Mouse (Mus musculus): ENCODE results near the gene Trim38. TPM values are rescaled to one million over a fixed set of nuclear protein-coding genes. Genes with fewer than 3 reads are reported as not detected.

Trim38 gene
- not detected in 2 replicates for polyA plus RNA-seq (2015; fragmentation: Nextera tagmentation; extraction: Ambion mirVana)

DNA sequence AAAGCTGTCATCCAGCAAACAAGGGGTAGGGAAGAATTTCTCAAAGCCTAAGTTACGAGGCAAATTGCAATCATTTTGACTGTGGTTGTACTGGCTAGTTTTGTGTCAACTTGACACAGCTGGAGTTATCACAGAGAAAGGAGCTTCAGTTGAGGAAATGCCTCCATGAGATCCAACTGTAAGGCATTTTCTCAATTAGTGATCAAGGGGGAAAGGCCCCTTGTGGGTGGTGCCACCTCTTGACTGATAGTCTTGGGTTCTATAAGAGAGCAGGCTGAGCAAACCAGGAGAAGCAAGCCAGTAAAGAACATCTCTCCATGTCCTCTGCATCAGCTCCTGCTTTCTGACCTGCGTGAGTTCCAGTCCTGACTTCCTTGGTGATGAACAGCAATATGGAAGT is at the start of gene Trim38:
Gene Trim38 (plus strand): TSS at position 301 of the 400 bp plus-strand sequence.

DNA sequence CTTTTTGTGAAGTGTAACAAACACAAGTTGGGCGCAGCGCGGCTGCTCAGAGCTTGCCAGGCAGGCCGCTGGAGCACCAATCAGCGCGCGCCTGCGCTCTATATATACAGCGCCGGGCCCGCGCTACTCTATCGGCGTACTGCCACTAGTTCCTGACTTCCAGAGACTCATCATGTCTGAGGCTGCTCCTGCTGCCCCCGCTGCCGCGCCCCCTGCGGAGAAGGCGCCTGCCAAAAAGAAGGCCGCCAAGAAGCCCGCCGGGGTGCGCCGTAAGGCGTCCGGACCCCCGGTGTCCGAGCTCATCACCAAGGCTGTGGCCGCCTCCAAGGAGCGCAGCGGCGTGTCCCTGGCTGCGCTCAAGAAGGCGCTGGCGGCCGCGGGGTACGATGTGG is 31.0 kb upstream of the Trim38 start, which contains the start of gene Hist1h1c:
Gene Hist1h1c (plus strand): TSS at position 132 of the 392 bp plus-strand sequence.

DNA sequence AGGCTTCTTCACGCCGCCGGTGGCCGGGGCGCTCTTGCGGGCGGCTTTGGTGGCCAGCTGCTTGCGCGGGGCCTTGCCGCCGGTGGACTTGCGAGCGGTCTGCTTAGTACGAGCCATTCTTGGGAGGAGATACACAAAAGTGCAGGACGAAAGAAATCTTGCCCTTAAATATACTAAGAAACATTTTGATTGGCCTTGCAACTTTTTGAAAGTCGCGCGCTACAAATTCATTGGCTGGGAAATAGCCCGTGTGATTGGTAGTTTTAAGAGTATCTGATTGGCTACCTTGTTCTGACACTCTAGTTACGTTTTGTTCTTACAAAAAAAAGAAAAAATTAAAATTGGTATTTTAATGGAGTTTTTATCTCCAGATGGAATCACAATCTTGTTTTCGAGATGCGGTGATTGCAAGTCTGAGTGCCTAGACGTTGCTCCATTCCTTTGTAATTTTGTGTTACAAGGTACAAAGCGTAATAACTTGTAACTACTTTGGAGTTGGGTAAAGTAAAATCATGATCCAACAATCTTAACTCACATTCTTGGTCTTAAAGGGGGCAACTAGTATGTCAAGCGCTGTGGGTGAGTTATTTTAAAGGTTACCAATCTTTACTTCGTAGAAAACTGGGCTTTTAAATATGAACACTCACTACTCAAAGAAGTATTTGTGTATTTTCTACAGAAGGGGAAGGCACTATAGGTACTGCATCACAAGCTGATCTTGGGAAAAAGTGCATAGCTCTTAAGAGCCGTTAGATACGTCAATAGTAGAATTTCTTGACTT is 24.1 kb upstream of the Trim38 start, which contains the start of gene Hist1h3c:
Gene Hist1h3c (minus strand): TSS at position 222 of the 781 bp plus-strand sequence.

DNA sequence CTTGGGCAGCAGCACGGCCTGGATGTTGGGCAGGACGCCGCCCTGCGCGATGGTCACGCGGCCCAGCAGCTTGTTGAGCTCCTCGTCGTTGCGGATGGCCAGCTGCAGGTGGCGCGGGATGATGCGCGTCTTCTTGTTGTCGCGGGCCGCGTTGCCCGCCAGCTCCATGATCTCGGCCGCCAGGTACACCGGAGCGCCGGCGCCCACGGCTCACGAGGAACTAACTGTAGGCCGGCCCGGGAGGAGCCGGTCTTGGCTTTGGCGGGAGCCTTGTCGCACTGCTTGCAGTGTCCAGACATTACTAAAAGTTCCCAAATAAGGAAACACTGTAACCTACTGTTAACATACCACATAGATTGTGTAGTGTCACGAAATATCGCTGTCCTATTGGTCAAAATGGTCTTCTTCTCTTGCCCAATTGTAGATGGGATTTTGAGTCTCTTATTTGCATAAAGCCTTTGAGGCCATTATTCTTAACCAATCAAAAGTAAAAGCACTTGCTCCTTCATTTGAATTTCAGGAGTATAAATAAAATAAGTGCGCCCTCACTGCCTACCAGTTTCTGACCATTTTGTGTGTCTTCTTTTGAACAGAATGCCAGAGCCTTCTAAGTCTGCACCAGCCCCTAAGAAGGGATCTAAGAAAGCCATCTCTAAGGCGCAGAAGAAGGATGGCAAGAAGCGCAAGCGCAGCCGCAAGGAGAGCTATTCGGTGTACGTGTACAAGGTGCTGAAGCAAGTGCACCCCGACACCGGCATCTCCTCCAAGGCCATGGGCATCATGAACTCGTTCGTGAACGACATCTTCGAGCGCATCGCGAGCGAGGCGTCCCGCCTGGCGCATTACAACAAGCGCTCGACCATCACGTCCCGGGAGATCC is 23.3 kb upstream of the Trim38 start, which contains the start of gene Hist1h2bb:
Gene Hist1h2bb (plus strand): TSS at position 534 of the 880 bp plus-strand sequence.

DNA sequence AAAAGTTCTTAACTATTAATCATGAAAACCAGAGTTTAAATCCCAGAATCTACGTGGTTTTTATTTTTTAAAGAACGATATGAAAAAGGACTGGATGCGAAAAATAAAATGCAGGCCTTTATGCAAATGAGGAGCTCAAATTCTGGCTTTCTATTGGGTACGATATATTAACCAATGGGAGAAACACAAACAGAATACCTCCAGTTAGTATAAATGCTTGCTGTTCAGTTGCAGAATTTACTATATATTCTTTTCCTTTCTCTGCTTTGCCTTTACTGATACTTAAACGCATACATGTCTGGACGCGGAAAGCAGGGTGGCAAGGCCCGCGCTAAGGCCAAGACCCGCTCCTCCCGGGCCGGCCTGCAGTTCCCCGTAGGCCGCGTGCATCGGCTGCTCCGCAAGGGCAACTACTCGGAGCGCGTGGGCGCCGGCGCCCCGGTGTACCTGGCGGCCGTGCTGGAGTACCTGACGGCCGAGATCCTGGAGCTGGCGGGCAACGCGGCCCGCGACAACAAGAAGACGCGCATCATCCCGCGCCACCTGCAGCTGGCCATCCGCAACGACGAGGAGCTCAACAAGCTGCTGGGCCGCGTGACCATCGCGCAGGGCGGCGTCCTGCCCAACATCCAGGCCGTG is 18.8 kb upstream of the Trim38 start, which contains the start of gene Hist1h2ab:
Gene Hist1h2ab (plus strand): TSS at position 288 of the 639 bp plus-strand sequence.

DNA sequence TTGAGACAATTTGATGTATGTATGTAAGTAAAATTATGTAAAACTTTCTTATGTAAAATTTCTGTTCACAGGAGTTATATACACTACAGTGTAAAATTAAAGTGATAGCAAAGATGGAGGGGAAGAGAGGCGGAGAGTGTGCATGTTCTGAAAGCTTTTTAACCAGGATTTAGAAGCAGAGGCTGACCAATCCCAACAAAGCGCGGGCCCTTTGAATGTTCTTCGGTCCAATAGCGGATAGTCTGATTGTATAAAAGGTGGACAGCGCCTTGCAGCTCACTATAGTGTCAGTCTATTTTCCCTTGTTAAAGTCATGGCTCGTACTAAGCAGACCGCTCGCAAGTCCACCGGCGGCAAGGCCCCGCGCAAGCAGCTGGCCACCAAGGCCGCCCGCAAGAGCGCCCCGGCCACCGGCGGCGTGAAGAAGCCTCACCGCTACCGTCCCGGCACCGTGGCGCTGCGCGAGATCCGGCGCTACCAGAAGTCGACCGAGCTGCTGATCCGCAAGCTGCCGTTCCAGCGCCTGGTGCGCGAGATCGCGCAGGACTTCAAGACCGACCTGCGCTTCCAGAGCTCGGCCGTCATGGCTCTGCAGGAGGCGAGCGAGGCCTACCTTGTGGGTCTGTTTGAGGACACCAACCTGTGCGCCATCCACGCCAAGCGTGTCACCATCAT is 17.5 kb upstream of the Trim38 start, which contains the start of gene Hist1h3b:
Gene Hist1h3b (plus strand): TSS at position 201 of the 675 bp plus-strand sequence.

DNA sequence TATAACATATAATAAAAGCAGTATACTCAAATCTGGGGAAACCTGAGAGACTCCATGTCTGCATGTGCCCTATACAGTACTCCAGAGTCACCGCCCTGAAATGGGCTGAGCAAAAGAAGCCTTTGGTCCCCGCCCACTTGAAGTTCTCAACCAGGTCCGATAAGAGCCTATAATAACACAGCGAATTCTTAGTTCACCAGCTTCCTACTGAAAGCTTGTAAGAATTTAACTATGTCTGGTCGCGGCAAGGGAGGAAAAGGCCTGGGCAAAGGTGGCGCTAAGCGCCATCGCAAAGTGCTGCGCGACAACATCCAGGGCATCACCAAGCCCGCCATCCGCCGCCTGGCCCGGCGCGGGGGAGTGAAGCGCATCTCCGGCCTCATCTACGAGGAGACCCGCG is 12.9 kb upstream of the Trim38 start, which contains the start of gene Hist1h4b:
Gene Hist1h4b (plus strand): TSS at position 224 of the 400 bp plus-strand sequence.

DNA sequence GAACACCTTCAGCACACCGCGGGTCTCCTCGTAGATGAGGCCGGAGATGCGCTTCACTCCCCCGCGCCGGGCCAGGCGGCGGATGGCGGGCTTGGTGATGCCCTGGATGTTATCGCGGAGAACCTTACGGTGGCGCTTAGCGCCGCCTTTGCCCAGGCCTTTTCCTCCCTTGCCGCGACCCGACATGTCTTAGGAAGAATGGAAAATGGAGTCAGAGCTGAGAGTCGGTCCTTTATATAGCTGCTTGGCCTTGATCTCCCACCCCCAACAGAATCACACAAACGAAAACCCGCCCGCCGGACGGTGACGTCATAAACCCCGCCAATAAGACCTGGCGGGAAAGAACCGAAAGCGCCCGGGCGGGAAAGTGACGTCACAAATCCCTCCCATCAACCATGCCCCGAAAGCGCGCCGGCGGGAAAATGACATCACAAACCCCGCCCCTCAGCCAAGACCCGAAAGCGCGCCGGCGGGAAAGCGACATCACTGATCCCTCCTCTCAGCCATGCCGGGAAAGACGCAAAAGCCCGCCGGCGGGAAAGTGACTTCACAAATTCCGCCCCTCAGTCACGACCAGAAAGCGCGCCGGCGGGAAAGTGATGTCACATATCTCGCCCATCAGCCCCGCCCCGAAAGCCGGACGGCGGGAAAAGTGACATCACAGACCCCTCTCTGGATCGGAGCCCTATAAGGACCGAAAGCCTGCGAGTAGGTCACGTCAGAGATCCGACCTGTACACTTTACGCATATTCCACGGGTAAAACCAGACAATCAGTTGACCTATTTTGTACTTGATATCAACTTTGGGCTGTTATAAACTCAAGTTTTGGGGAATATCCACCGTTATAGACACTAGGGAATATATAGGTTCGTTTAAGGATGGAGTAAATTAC is 8.5 kb upstream of the Trim38 start, which contains the start of gene Hist1h4a:
Gene Hist1h4a (minus strand): TSS at position 259 of the 893 bp plus-strand sequence.

DNA sequence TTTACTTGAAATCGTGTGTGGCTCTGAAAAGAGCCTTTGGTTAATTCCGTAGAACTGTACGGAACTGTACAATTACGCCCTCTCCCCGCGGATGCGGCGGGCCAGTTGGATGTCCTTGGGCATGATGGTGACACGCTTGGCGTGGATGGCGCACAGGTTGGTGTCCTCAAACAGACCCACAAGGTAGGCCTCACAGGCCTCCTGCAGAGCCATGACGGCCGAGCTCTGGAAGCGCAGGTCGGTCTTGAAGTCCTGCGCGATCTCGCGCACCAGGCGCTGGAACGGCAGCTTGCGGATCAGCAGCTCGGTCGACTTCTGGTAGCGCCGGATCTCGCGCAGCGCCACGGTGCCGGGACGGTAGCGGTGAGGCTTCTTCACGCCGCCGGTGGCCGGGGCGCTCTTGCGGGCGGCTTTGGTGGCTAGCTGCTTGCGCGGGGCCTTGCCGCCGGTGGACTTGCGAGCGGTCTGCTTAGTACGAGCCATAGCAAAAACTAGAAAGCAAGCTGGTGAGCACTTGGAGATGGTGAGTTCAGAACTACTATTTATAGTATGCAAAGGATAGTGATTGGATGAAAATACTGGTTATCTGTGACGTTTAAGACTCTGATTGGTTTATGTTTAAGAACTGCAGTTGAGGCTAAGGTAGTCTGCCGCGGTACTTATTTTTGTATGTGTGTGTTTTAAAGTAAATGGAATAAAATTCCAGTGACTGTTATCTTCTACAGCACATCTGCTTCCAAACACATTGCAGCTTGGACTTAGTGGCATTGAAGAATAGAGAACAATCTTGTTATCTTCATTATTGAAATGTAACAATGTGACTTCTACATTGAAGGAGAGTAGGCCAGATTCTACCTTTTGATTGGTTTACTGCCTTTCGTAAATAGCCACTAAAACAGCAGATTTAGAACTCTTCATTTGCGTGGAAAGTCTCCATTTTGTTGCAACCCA is 7.6 kb upstream of the Trim38 start, which contains the start of gene Hist1h3a:
Gene Hist1h3a (minus strand): TSS at position 516 of the 951 bp plus-strand sequence.

DNA sequence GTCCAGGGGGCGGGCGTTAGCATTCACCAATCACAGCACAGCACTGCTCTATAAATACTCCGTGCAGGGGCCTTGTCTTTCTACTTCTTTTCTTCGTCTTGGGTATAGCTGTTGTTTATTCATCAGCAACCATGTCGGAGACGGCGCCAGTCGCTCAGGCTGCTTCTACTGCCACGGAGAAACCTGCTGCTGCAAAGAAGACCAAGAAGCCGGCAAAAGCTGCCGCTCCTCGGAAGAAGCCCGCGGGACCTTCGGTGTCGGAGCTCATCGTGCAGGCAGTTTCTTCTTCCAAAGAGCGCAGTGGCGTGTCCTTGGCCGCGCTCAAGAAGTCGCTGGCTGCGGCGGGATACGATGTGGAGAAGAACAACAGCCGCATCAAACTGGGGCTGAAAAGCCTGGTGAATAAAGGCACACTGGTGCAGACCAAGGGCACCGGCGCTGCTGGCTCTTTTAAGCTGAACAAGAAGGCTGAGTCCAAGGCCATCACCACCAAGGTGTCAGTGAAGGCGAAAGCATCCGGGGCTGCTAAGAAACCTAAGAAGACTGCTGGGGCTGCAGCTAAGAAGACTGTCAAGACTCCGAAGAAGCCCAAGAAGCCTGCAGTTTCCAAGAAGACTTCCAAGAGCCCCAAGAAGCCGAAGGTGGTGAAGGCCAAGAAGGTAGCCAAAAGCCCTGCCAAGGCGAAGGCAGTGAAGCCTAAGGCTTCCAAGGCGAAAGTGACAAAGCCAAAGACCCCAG is 6.0 kb upstream of the Trim38 start, which contains the start of gene Hist1h1a:
Gene Hist1h1a (plus strand): TSS at position 81 of the 738 bp plus-strand sequence.

DNA sequence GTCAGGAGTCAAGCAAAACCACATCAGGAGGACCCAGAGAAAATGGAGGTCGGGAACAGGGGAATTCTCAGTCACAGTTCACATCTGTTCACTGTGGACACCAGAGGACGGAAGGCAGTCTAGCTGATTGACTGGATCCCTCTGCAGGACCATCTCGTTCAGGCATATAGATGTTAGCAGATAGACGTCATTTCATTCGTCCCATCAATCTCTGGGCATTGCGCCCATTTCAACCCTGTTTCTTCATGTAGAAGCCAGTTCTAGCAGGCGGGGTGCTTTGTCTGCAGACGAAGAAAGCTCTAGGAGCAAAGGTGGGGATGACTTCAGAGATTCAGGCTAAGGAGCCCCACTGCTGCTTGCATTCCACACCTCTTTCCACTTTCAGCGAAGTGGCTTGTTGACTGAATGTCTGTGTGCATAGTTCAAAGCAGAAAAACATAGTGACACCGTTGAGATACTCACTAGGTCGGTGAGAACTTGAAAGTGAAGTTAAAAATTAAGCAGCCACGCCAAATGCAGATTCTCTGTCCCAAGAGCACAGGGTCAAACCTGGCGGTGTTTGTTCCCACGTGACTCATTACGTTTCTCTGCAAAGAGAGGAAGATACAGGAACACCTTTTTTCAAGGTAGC is 36.8 kb downstream of the Trim38 start, which contains the start of gene Slc17a2:
Gene Slc17a2 (plus strand): TSS at position 572 of the 631 bp plus-strand sequence.

DNA sequence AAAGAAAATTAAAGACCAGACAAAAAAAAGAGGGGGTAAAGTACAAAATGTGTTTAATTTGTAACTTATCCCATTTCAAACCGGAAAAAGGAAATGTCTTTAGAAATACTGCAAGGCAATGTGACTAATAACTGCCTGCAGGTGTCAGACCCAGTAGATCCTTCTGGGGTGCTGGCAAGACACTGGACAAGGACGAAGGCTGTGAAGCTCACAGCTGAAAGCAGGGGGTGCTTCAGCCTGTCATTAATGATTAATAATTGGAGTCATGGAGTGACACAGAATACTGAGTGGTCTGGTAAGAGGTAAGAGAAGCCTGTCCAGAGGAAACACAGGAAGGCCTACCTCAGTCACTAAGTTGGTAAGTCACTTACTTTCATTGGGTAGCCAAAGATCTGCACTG is 69.6 kb downstream of the Trim38 start, which contains the start of gene Slc17a3:
Gene Slc17a3 (plus strand): TSS at position 127 of the 400 bp plus-strand sequence.

Small RNA genes within 50 kb of the gene (microRNA-seq; reads per million reads assigned to microRNA genes)
- not detected for gene Gm44314
- gene Gm44484, result not detected

Other genes with a start within 250 kb of the Trim38 start
- gene Hist1h4h, start 238.9 kb upstream of the Trim38 start, polyA plus RNA-seq (2015; fragmentation: Nextera tagmentation; extraction: Ambion mirVana), result 0.92 and 4.6 TPM in 2 replicates
- gene Hist1h2af, start 236.0 kb upstream of the Trim38 start, polyA plus RNA-seq (2015; fragmentation: Nextera tagmentation; extraction: Ambion mirVana), result 1.7 TPM in 1 of 2 replicates, not detected in the other
- 1.3 TPM in 1 of 2 replicates, not detected in the other for gene Hist1h3g, start 234.5 kb upstream of the Trim38 start, polyA plus RNA-seq (2015; fragmentation: Nextera tagmentation; extraction: Ambion mirVana)
- 0.09 and 0.36 TPM in 2 replicates for gene Hist1h2bh, start 226.5 kb upstream of the Trim38 start, polyA plus RNA-seq (2015; fragmentation: Nextera tagmentation; extraction: Ambion mirVana)
- 0.21 TPM in 1 of 2 replicates, not detected in the other for gene Hist1h3f, start 225.9 kb upstream of the Trim38 start, polyA plus RNA-seq (2015; fragmentation: Nextera tagmentation; extraction: Ambion mirVana)
- not detected in 2 replicates for gene Hist1h4f, start 218.3 kb upstream of the Trim38 start, polyA plus RNA-seq (2015; fragmentation: Nextera tagmentation; extraction: Ambion mirVana)
- gene Hist1h1d, start 216.7 kb upstream of the Trim38 start, polyA plus RNA-seq (2015; fragmentation: Nextera tagmentation; extraction: Ambion mirVana), result 0.09 and 0.13 TPM in 2 replicates
- gene Hist1h3e, start 207.5 kb upstream of the Trim38 start, polyA plus RNA-seq (2015; fragmentation: Nextera tagmentation; extraction: Ambion mirVana), result 1.5 and 2.0 TPM in 2 replicates
- gene Hist1h2ae, start 198.7 kb upstream of the Trim38 start, polyA plus RNA-seq (2015; fragmentation: Nextera tagmentation; extraction: Ambion mirVana), result 7.7 and 9.3 TPM in 2 replicates
- 1.5 and 3.0 TPM in 2 replicates for gene Hist1h2bg, start 198.5 kb upstream of the Trim38 start, polyA plus RNA-seq (2015; fragmentation: Nextera tagmentation; extraction: Ambion mirVana)
- 0.65 TPM in 1 of 2 replicates, not detected in the other for gene Hist1h2bf, start 195.7 kb upstream of the Trim38 start, polyA plus RNA-seq (2015; fragmentation: Nextera tagmentation; extraction: Ambion mirVana)
- gene Hist1h2ad, start 195.5 kb upstream of the Trim38 start, polyA plus RNA-seq (2015; fragmentation: Nextera tagmentation; extraction: Ambion mirVana), result not detected in 2 replicates
- 0.58 and 0.66 TPM in 2 replicates for gene Hist1h3d, start 194.2 kb upstream of the Trim38 start, polyA plus RNA-seq (2015; fragmentation: Nextera tagmentation; extraction: Ambion mirVana)
- 25.2 and 28.2 TPM in 2 replicates for gene Hist1h4d, start 188.3 kb upstream of the Trim38 start, polyA plus RNA-seq (2015; fragmentation: Nextera tagmentation; extraction: Ambion mirVana)
- 0.80 and 0.89 TPM in 2 replicates for gene Hist1h2be, start 148.8 kb upstream of the Trim38 start, polyA plus RNA-seq (2015; fragmentation: Nextera tagmentation; extraction: Ambion mirVana)
- gene Hist1h1e, start 147.4 kb upstream of the Trim38 start, polyA plus RNA-seq (2015; fragmentation: Nextera tagmentation; extraction: Ambion mirVana), result 7.7 and 9.3 TPM in 2 replicates
- 0.19 and 0.41 TPM in 2 replicates for gene Hist1h2ac, start 86.0 kb upstream of the Trim38 start, polyA plus RNA-seq (2015; fragmentation: Nextera tagmentation; extraction: Ambion mirVana)
- 37.8 and 45.4 TPM in 2 replicates for gene Hist1h2bc, start 85.7 kb upstream of the Trim38 start, polyA plus RNA-seq (2015; fragmentation: Nextera tagmentation; extraction: Ambion mirVana)
- gene Hist1h1t, start 74.1 kb upstream of the Trim38 start, polyA plus RNA-seq (2015; fragmentation: Nextera tagmentation; extraction: Ambion mirVana), result not detected in 2 replicates
- gene Hist1h4c, start 71.5 kb upstream of the Trim38 start, polyA plus RNA-seq (2015; fragmentation: Nextera tagmentation; extraction: Ambion mirVana), result 2.4 and 3.7 TPM in 2 replicates
- 6.6 and 7.2 TPM in 2 replicates for gene Hfe, start 59.1 kb upstream of the Trim38 start, polyA plus RNA-seq (2015; fragmentation: Nextera tagmentation; extraction: Ambion mirVana)
- 16.4 and 22.5 TPM in 2 replicates for gene Hist1h1c, start 31.1 kb upstream of the Trim38 start, polyA plus RNA-seq (2015; fragmentation: Nextera tagmentation; extraction: Ambion mirVana)
- gene Hist1h3c, start 24.3 kb upstream of the Trim38 start, polyA plus RNA-seq (2015; fragmentation: Nextera tagmentation; extraction: Ambion mirVana), result not detected in 2 replicates
- 0.62 TPM in 1 of 2 replicates, not detected in the other for gene Hist1h2bb, start 23.2 kb upstream of the Trim38 start, polyA plus RNA-seq (2015; fragmentation: Nextera tagmentation; extraction: Ambion mirVana)
- gene Hist1h2ab, start 18.8 kb upstream of the Trim38 start, polyA plus RNA-seq (2015; fragmentation: Nextera tagmentation; extraction: Ambion mirVana), result 2.7 and 4.7 TPM in 2 replicates
- gene Hist1h3b, start 17.6 kb upstream of the Trim38 start, polyA plus RNA-seq (2015; fragmentation: Nextera tagmentation; extraction: Ambion mirVana), result 0.58 TPM in 1 of 2 replicates, not detected in the other
- 1.2 TPM in 1 of 2 replicates, not detected in the other for gene Hist1h4b, start 12.9 kb upstream of the Trim38 start, polyA plus RNA-seq (2015; fragmentation: Nextera tagmentation; extraction: Ambion mirVana)
- 0.54 TPM in 1 of 2 replicates, not detected in the other for gene Hist1h4a, start 8.7 kb upstream of the Trim38 start, polyA plus RNA-seq (2015; fragmentation: Nextera tagmentation; extraction: Ambion mirVana)
- gene Hist1h3a, start 7.5 kb upstream of the Trim38 start, polyA plus RNA-seq (2015; fragmentation: Nextera tagmentation; extraction: Ambion mirVana), result 0.66 and 0.94 TPM in 2 replicates
- gene Hist1h1a, start 6.2 kb upstream of the Trim38 start, polyA plus RNA-seq (2015; fragmentation: Nextera tagmentation; extraction: Ambion mirVana), result 0.50 and 0.66 TPM in 2 replicates
- not detected in 2 replicates for gene Slc17a2, start 37.1 kb downstream of the Trim38 start, polyA plus RNA-seq (2015; fragmentation: Nextera tagmentation; extraction: Ambion mirVana)
- not detected in 2 replicates for gene Slc17a3, start 69.5 kb downstream of the Trim38 start, polyA plus RNA-seq (2015; fragmentation: Nextera tagmentation; extraction: Ambion mirVana)
- not detected in 2 replicates for gene Slc17a1, start 97.8 kb downstream of the Trim38 start, polyA plus RNA-seq (2015; fragmentation: Nextera tagmentation; extraction: Ambion mirVana)
- gene Slc17a4, start 145.1 kb downstream of the Trim38 start, polyA plus RNA-seq (2015; fragmentation: Nextera tagmentation; extraction: Ambion mirVana), result not detected in 2 replicates
- not detected in 2 replicates for gene Hist1h2ba, start 164.2 kb downstream of the Trim38 start, polyA plus RNA-seq (2015; fragmentation: Nextera tagmentation; extraction: Ambion mirVana)
- not detected in 2 replicates for gene Hist1h2aa, start 164.5 kb downstream of the Trim38 start, polyA plus RNA-seq (2015; fragmentation: Nextera tagmentation; extraction: Ambion mirVana)
- gene Scgn, start 221.3 kb downstream of the Trim38 start, polyA plus RNA-seq (2015; fragmentation: Nextera tagmentation; extraction: Ambion mirVana), result 0.88 and 0.98 TPM in 2 replicates